Mouse (Mus musculus) heart, adult 2 months (tissue): ENCODE results near the gene Cdkn2aipnl. TPM values are rescaled to one million over a fixed set of nuclear protein-coding genes. Genes with fewer than 3 reads are reported as not detected.
A peak's percentile ranks its signal among the peaks of the same experiment; 100 is the strongest.

Experiments
- DNase-seq, 2 experiments: peaks; one replicate each; pipeline ENCODE4 v3.0.0; 2021
- H3K27ac ChIP-seq: fragments of 200-600 bp; 2 replicates; pipeline ENCODE4 v1.8.1; 2022
- H3K27me3 ChIP-seq: fragments of 200-500 bp; 2 replicates; pipeline ENCODE4 v1.6.1; 2012; ENCODE audit warnings: mild to moderate bottlenecking, low read length, inconsistent platforms, mixed read lengths; ENCODE audit not compliant: control insufficient read depth, insufficient read depth
- H3K36me3 ChIP-seq: fragments of 200-500 bp; 2 replicates; pipeline ENCODE4 v1.6.1; 2012; ENCODE audit warnings: low read length, inconsistent platforms; ENCODE audit not compliant: control insufficient read depth, insufficient read depth
- H3K4me1 ChIP-seq: fragments of 200-500 bp; 2 replicates; pipeline ENCODE4 v1.6.1; 2011; ENCODE audit warnings: low read length; ENCODE audit not compliant: control insufficient read depth, insufficient read depth
- H3K4me3 ChIP-seq: fragments of 200-600 bp; 2 replicates; pipeline ENCODE4 v1.8.1; 2022
- H3K79me2 ChIP-seq: fragments of 200-500 bp; replicated peaks from 2 replicates; pipeline ENCODE4 v1.6.1; 2012; ENCODE audit warnings: mild to moderate bottlenecking, inconsistent platforms, low read length, moderate library complexity, mixed read lengths; ENCODE audit not compliant: control insufficient read depth, insufficient read depth
- H3K9ac ChIP-seq: fragments of 200-500 bp; 2 replicates; pipeline ENCODE4 v1.6.1; 2012; ENCODE audit warnings: low read depth, mild to moderate bottlenecking, control low read depth, inconsistent platforms, low read length, mixed read lengths
- CTCF ChIP-seq: fragments of 200-600 bp; IDR thresholded peaks from 2 replicates; pipeline ENCODE4 v1.8.1; 2022; ENCODE audit warnings: antibody characterized with exemption, mild to moderate bottlenecking, moderate library complexity
- EP300 ChIP-seq: fragments of 200-500 bp; IDR thresholded peaks from 2 replicates; pipeline ENCODE4 v1.6.1; 2011; ENCODE audit warnings: low read depth, low read length, control low read depth; ENCODE audit not compliant: insufficient read depth
- POLR2A ChIP-seq: fragments of 200-500 bp; IDR thresholded peaks from 2 replicates; pipeline ENCODE4 v1.6.1; 2011; ENCODE audit warnings: mild to moderate bottlenecking, low read depth, low read length, control low read depth; ENCODE audit not compliant: insufficient read depth
- WGBS: fragments of 180-500 bp; shearing (Covaris S2); methylation state at CpG from one replicate; pipeline ENCODE4 v1.1.7; 2018; 5-methylcytosine and 5-hydroxymethylcytosine counted together
- intact Hi-C: fragments of 180-260 bp; cut with DNase I; formaldehyde crosslinking; loops from one replicate; pipeline ENCODE4 v1.15.1; 2025
- long read RNA-seq: library from polyadenylated mRNA; stranded (forward); transcript quantifications from one replicate; pipeline ENCODE4 v2.0.0, GENCODE M21; 2021
- polyA plus RNA-seq: library from polyadenylated mRNA; depleted of rRNA; stranded (reverse); fragments of >200 nt; gene quantifications from 2 replicates; pipeline ENCODE4 v1.2.3, GENCODE M21; 2012; rRNA removed
- total RNA-seq, 2 experiments: library from RNA; stranded (reverse); gene quantifications; 2 replicates each; pipeline ENCODE4 v1.2.3; 2021

The Cdkn2aipnl gene
- total RNA-seq, result 10 to 100 TPM; 10.2 to 10.8 TPM
- polyA plus RNA-seq, result 8.4 and 14.1 TPM in 2 replicates
- long read RNA-seq, transcript Cdkn2aipnl-201 (3 exons, 1,832 nt), result major isoform, 7 of 10 reads
- long read RNA-seq, partial matches to known transcripts, result 2 of 10 reads
- long read RNA-seq, other reads (novel, unspliced or antisense), result 1 of 10 reads

DNA sequence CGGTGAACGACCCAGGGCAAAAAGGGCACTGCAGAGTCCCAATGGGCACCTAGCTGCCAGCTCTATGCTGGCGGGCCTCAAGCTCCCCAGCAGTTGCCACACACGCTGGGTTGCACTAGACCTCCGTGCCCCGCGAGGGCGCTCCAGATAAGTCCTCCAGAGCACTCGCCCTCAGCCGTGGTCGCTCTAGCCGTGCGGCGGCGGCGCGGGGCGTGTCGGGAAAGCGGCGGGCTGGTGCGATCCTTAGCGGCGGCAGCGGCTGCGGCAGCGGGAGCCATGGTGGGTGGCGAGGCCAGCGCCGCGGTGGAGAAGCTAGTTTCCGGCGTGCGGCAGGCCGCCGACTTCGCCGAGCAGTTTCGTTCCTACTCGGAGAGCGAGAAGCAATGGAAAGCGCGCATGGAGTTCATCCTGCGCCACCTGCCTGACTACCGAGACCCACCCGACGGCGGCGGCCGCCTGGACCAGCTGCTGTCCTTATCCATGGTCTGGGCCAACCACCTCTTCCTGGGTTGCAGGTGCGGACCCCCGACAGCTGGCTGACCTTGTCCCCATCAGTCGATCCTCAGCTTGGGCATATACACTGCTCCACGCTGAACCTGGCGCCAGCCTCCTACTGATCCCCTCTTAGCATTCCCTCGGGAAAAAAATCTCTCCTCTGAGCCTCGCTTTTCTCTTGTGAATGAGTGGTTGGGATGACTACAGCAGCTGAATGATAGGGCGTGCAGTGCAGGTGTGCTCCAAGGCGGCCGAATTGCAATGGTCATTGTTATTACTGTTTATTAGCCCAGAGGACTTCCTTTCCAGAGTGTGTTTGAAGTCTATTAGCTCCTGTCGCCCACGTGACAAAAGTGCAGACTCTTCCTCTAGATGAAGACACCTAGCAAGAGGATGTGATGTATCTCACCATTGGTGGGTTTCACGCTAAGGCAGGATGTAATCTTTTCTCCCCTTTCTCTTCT, at the start of gene Cdkn2aipnl:
Gene Cdkn2aipnl, plus strand, starts transcription at position 219 of the 959 bp plus-strand sequence.
- TF ChIP-seq POLR2A, result 0 out of 2 replicates have a peak, but pooled peaks have one; percentile 50
- peak; percentile 93 for TF ChIP-seq CTCF
- TF ChIP-seq EP300, result peak; percentile 89; the same call in 1 of the 2 replicates
- Histone ChIP-seq H3K79me2 (no peaks in the 10 kb centered on the region), H3K27me3 (no peaks in the 10 kb centered on the region), H3K27ac (peak within 1 kb of the TSS; percentile 75), H3K4me3 (peak within 1 kb of the TSS; percentile 73), H3K4me1 (peaks cover 2% of the 10 kb centered on the region), H3K36me3 (no peaks in the 10 kb centered on the region), H3K9ac (peak within 1 kb of the TSS; percentile 75)
- intact Hi-C loops, result loop anchor here (1.0 to 2.0 kb wide), 4 partner anchors 33 to 147 kb away; partner anchors contain the start of gene Ube2b
- 2% methylated on average over 63 of the region's 63 CpGs for whole genome bisulfite sequencing
- peak; percentile 95 to 99 for DNase-seq

DNA sequence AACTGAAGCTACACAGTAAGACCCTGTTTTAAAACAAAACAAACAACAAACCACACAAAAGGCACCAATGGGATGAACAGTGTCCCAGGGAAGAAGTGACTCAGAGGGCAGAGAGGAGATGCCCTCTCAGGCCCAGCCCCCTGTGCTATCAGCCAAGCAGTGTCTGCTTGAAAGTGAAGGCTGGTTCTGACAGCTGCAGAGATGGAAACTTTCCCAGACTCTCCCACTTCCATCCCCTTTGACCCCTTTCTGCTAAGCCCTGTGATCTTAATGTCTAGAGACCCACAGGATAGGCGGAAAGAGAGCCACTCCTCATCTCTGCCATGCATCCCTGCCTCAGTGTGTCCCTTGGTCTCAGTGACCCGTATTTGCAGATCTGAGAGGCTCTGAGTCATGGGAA, 49.5 kb upstream of the Cdkn2aipnl start:
- no peaks in the 10 kb centered on the region for H3K79me2 ChIP-seq
- no peak for DNase-seq
- no peaks in the 10 kb centered on the region; the same call in 1 of the 2 replicates for H3K36me3 ChIP-seq
- 68% methylated on average over 2 of the region's 2 CpGs for WGBS
- TF ChIP-seq EP300 (no peak), CTCF (no peak), POLR2A (no peak)
- H3K4me3 ChIP-seq, result no peak overlapping the region
- H3K9ac ChIP-seq, result no peak overlapping the region
- H3K27ac ChIP-seq, result peak overlapping the region; percentile 97
- intact Hi-C loops, result loop anchor here (2.0 to 5.0 kb wide), 3 partner anchors 17 to 83 kb away; partner anchors contain the start of gene Ube2b
- H3K27me3 ChIP-seq, result no peaks in the 10 kb centered on the region
- peaks cover 27% of the 10 kb centered on the region for H3K4me1 ChIP-seq

DNA sequence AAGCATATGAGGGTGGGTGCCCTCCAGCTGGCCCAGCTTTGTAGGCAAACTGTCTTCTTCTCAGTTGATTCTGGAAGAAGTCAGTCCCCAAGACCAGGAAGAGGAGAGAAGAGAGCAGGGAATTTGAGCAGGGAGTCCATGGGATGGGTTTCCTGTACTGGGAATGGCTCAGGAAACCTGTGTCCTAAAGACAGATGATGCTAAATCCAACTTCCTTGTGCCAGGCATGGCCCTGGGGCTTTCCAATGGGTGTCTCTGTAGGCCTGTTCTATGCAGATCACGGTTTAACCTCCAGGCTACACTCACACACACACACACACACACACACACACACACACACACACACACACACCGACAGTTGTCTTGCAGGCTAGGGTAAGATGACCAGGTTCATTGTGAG, 48.9 kb upstream of the Cdkn2aipnl start:
- 96% methylated on average over 2 of the region's 2 CpGs for WGBS
- Histone ChIP-seq H3K79me2 (no peaks in the 10 kb centered on the region), H3K36me3 (no peaks in the 10 kb centered on the region; the same call in 1 of the 2 replicates), H3K9ac (no peak overlapping the region), H3K27ac (peak overlapping the region; percentile 97; the same call in 1 of the 2 replicates), H3K4me1 (peaks cover 28% of the 10 kb centered on the region), H3K4me3 (no peak overlapping the region), H3K27me3 (no peaks in the 10 kb centered on the region)
- DNase-seq, result no peak
- TF ChIP-seq EP300 (no peak), CTCF (no peak), POLR2A (no peak)
- intact Hi-C loops, result loop anchor here (2.0 to 5.0 kb wide), 2 partner anchors 16 to 34 kb away; no protein-coding TSS in a partner anchor

DNA sequence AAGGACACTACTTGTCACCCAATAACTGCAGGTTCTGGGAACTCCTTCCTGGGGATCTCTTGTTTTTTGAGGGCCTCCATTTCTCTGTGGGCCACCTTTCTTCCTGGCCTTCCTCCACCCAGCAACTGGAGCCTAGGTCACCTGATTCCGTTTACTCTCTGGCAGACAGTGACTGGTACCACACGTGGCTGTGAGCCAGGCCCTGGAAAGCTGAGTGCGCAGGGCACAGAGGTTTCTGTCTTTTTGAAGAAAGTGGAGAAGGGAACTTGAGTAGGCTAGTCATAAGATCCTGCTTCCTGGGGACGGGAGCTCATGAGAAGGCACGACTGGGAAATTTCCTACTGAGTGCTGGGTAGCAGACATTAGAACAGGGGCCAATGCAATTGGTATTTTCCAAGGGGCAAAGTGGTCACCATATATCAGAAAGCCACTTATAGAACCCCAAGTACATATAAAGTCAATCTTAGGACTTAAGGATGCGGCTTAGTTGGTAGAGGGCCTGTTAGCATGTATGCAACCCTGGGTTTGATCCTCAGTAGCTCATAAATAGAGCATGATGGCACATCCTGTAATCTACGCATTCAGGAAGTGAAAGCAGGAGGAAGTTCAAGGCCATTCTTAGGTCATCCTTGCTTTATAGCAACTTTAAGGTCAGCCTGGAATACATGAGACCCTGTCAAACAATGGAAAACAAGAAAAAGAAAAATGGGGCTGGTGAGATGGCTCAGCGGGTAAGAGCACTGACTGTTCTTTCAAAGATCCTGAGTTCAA, 45.9 kb upstream of the Cdkn2aipnl start:
- TF ChIP-seq CTCF (no peak), POLR2A (no peak), EP300 (no peak)
- peaks cover 22% of the 10 kb centered on the region for H3K4me1 ChIP-seq
- H3K9ac ChIP-seq, result no peak overlapping the region
- H3K4me3 ChIP-seq, result no peak overlapping the region
- peak overlapping the region; percentile 59 for H3K27ac ChIP-seq
- H3K79me2 ChIP-seq, result no peaks in the 10 kb centered on the region
- H3K36me3 ChIP-seq, result no peaks in the 10 kb centered on the region; the same call in 1 of the 2 replicates
- H3K27me3 ChIP-seq, result no peaks in the 10 kb centered on the region
- peak in 1 of 2 experiments; percentile 48 for DNase-seq
- intact Hi-C loops, result no loop called here
- WGBS, result 67% methylated on average over 8 of the region's 8 CpGs

DNA sequence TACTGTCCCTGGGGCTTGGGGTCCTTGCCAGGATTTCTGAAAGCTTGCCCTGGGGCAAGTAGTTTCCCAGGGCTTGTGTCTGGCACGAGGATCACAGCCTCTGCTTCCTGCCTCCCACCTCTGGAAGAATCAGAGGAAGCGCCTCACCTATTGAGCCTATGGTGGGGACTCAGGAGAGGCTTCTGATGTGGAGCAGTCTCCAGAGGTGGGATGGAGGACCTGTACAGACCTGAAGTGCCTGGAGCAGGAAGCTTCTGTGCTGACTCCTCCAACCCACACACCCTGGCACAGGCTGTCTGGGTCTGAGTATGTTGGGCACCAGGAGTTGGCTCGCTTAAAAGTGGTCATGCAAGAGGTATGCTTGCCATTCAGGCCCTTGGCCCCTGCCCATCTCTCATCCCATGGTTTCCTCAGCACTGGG, 45.0 kb upstream of the Cdkn2aipnl start:
- Histone ChIP-seq H3K79me2 (no peaks in the 10 kb centered on the region), H3K27me3 (no peaks in the 10 kb centered on the region), H3K9ac (no peak overlapping the region), H3K27ac (peak overlapping the region; percentile 59), H3K4me3 (no peak overlapping the region), H3K36me3 (no peaks in the 10 kb centered on the region), H3K4me1 (peaks cover 21% of the 10 kb centered on the region)
- WGBS, result 45% methylated on average over 3 of the region's 3 CpGs
- TF ChIP-seq EP300, result peak; percentile 16; the same call in 1 of the 2 replicates
- TF ChIP-seq CTCF, result no peak
- DNase-seq, result peak; percentile 49 to 55
- intact Hi-C loops, result no loop called here
